In genomic region chr2:168118456-168118855, GRCm38 (mm10) we compare ENCODE assay signal across 19 mouse cellular contexts. TPM values are rescaled to one million over a fixed set of nuclear protein-coding genes. Genes with fewer than 3 reads are reported as not detected.
"Had no signal": no experiment of that assay in that cellular context is flagged by ENCODE, and none has a peak within 500 bp of the region (broad histone marks: within the 10 kb centered on the region; RNA-seq: fewer than 3 reads in every experiment).

No protein-coding gene starts in this region.

- ATAC-seq: lung, postnatal 0 days; midbrain, embryonic 15.5 days had no signal

- H3K27ac ChIP-seq: liver, embryonic 13.5 days; liver, embryonic 15.5 days; lung, embryonic 15.5 days; macrophage; midbrain, embryonic 13.5 days; midbrain, embryonic 15.5 days; neural tube, embryonic 12.5 days; stomach, embryonic 15.5 days; stomach, postnatal 0 days had no signal

- DNase-seq: liver, embryonic 13.5 days; liver, postnatal 0 days; lung, adult 2 months; lung, postnatal 14 days; lung, postnatal 36 days; thymus, adult 18-20 months; thymus, postnatal 14 days; thymus, postnatal 36 days had no signal

- H3K27me3 ChIP-seq: stomach, embryonic 15.5 days had no signal

- H3K9me3 ChIP-seq: liver, embryonic 15.5 days; lung, embryonic 15.5 days; midbrain, embryonic 13.5 days; midbrain, embryonic 15.5 days; neural tube, embryonic 12.5 days; stomach, embryonic 15.5 days had no signal

- H3K36me3 ChIP-seq: liver, embryonic 15.5 days; lung, embryonic 15.5 days; midbrain, embryonic 13.5 days; midbrain, embryonic 15.5 days; neural tube, embryonic 12.5 days; stomach, embryonic 15.5 days had no signal

- H3K9ac ChIP-seq: liver, embryonic 13.5 days; liver, embryonic 15.5 days; liver, postnatal 0 days; lung, embryonic 15.5 days; midbrain, embryonic 13.5 days; midbrain, embryonic 15.5 days; neural tube, embryonic 12.5 days; stomach, embryonic 15.5 days had no signal

- H3K4me3 ChIP-seq: liver, embryonic 15.5 days; lung, embryonic 15.5 days; megakaryocyte, embryonic 14.5 days; midbrain, embryonic 13.5 days; midbrain, embryonic 15.5 days; neural tube, embryonic 12.5 days had no signal

- H3K4me2 ChIP-seq: midbrain, embryonic 11.5 days; midbrain, embryonic 13.5 days; neural tube, embryonic 12.5 days had no signal

RNA-seq across cellular contexts. Expression of gene Pard6b, which starts 37.7 kb away (rescaled TPM):
- polyA plus RNA-seq: macrophage had no signal
